Mouse (Mus musculus): ENCODE measurements around the gene Skint10.

Skint10 gene

GRCm38 (mm10) chr4:112774766-112775165 is at the start of gene Skint10:
TSS of gene Skint10 (minus strand) at chr4:112774866.
- no peak for DNase-seq

- DNase-seq, result no peak
Measured at GRCm38 (mm10) chr4:112790646-112791045, 16.0 kb upstream of the Skint10 start.
